Mouse (Mus musculus) ovary, postnatal 10 days (tissue): ENCODE results near the gene Timm50.

Source experiments
- DNase-seq: peaks from one replicate; pipeline ENCODE4 v3.0.0; 2022; ENCODE audit warnings: low spot score

Gene Timm50

GRCm38 (mm10) chr7:28311926-28312543 is at the start of gene Timm50:
Timm50 (minus strand) TSS chr7:28312072.
- peak; percentile 92 for DNase-seq

GRCm38 (mm10) chr7:28360291-28360690 is 48.4 kb upstream of the Timm50 start:
- DNase-seq: no peak

- DNase-seq: no peak
Observed at GRCm38 (mm10) chr7:28359854-28360253, 48.0 kb upstream of the Timm50 start.

GRCm38 (mm10) chr7:28358431-28358830 is 46.6 kb upstream of the Timm50 start:
- no peak for DNase-seq

- DNase-seq: no peak
Observed at GRCm38 (mm10) chr7:28357984-28358383, 46.1 kb upstream of the Timm50 start.

GRCm38 (mm10) chr7:28356981-28357380 is 45.1 kb upstream of the Timm50 start:
- DNase-seq: no peak

- no peak for DNase-seq
Observed at GRCm38 (mm10) chr7:28355221-28355620, 43.3 kb upstream of the Timm50 start.

- no peak for DNase-seq
Observed at GRCm38 (mm10) chr7:28354596-28354995, 42.7 kb upstream of the Timm50 start.

GRCm38 (mm10) chr7:28354113-28354581 is 42.3 kb upstream of the Timm50 start:
- DNase-seq: no peak

GRCm38 (mm10) chr7:28353267-28353666 is 41.4 kb upstream of the Timm50 start:
- no peak for DNase-seq

- no peak for DNase-seq
Observed at GRCm38 (mm10) chr7:28351676-28352191, 39.9 kb upstream of the Timm50 start.

- peak; percentile 98 for DNase-seq
Observed at GRCm38 (mm10) chr7:28350155-28350883, 38.4 kb upstream of the Timm50 start, which contains the start of gene Rps16. Rps16 (plus strand) TSS chr7:28350652.

- no peak for DNase-seq
Observed at GRCm38 (mm10) chr7:28348601-28349000, 36.7 kb upstream of the Timm50 start.

- DNase-seq: no peak
Observed at GRCm38 (mm10) chr7:28347746-28348145, 35.9 kb upstream of the Timm50 start.

- peak; percentile 42 for DNase-seq
Observed at GRCm38 (mm10) chr7:28344637-28345036, 32.8 kb upstream of the Timm50 start.

GRCm38 (mm10) chr7:28341381-28341780 is 29.5 kb upstream of the Timm50 start:
- no peak for DNase-seq

- DNase-seq: no peak
Observed at GRCm38 (mm10) chr7:28339213-28339917, 27.5 kb upstream of the Timm50 start.

GRCm38 (mm10) chr7:28338108-28338998 is 26.5 kb upstream of the Timm50 start, which contains the start of gene Supt5:
Supt5 (minus strand) TSS chr7:28338746.
- peak; percentile 79 for DNase-seq

- no peak for DNase-seq
Observed at GRCm38 (mm10) chr7:28335471-28335870, 23.6 kb upstream of the Timm50 start.

- DNase-seq: no peak
Observed at GRCm38 (mm10) chr7:28334534-28334933, 22.7 kb upstream of the Timm50 start.

- no peak for DNase-seq
Observed at GRCm38 (mm10) chr7:28328260-28328659, 16.4 kb upstream of the Timm50 start.
